Mouse (Mus musculus) C2C12 (cell line): ENCODE results near the gene Clmp. TPM values are rescaled to one million over a fixed set of nuclear protein-coding genes. Genes with fewer than 3 reads are reported as not detected.

ENCODE experiments used
- H3K27me3 ChIP-seq: one replicate; pipeline ENCODE4 v1.6.1; 2011; ENCODE audit not compliant: control insufficient read depth, insufficient read depth, insufficient read length
- H3K36me3 ChIP-seq: one replicate; pipeline ENCODE4 v1.6.1; 2011; ENCODE audit not compliant: control insufficient read depth, insufficient read depth
- H3K4me3 ChIP-seq: one replicate; pipeline ENCODE4 v1.5.1; 2011; ENCODE audit warnings: mild to moderate bottlenecking, control low read depth; ENCODE audit not compliant: poor library complexity, insufficient read depth, severe bottlenecking
- H3K79me2 ChIP-seq: one replicate; pipeline ENCODE4 v1.6.1; 2011; ENCODE audit not compliant: control insufficient read depth, insufficient read depth
- H3K79me3 ChIP-seq: one replicate; pipeline ENCODE4 v1.6.1; 2011; ENCODE audit warnings: low read depth, control low read depth
- H3ac ChIP-seq: one replicate; pipeline ENCODE3; 2011; ENCODE audit warnings: low read depth; ENCODE audit not compliant: control insufficient read depth, insufficient read length
- CEBPB ChIP-seq: IDR thresholded peaks from one replicate; pipeline ENCODE4 v1.6.1; 2011; ENCODE audit warnings: low read depth, mild to moderate bottlenecking, control low read depth, moderate library complexity
- CTCF ChIP-seq: IDR thresholded peaks from one replicate; pipeline ENCODE4 v1.5.1; 2011; ENCODE audit not compliant: control insufficient read depth, insufficient read depth, insufficient read length
- FOSL1 ChIP-seq: IDR thresholded peaks from one replicate; pipeline ENCODE4 v1.8.0; 2011; ENCODE audit warnings: mild to moderate bottlenecking, low read length; ENCODE audit not compliant: poor library complexity, insufficient read depth, severe bottlenecking
- MAX ChIP-seq: IDR thresholded peaks from one replicate; pipeline ENCODE4 v1.6.1; 2011; ENCODE audit warnings: mild to moderate bottlenecking, control low read depth
- MYOD1 ChIP-seq: IDR thresholded peaks from one replicate; pipeline ENCODE4 v1.6.1; 2011; ENCODE audit warnings: low read depth; ENCODE audit not compliant: control insufficient read depth, insufficient read length
- MYOG ChIP-seq: IDR thresholded peaks from one replicate; pipeline ENCODE4 v1.6.1; 2011; ENCODE audit not compliant: control insufficient read depth, insufficient read length; ENCODE audit errors: extremely low read depth
- USF1 ChIP-seq: IDR thresholded peaks from one replicate; pipeline ENCODE4 v1.6.1; 2011; ENCODE audit warnings: low read depth, mild to moderate bottlenecking, control low read depth, moderate library complexity
- polyA plus RNA-seq: library from polyadenylated mRNA; unstranded; fragments of >200 nt; fragmentation: generic; extraction: Trizol; gene quantifications from one replicate; pipeline ENCODE4 v1.2.1, GENCODE M21; 2012; ENCODE audit warnings: missing spikeins

The Clmp gene
- polyA plus RNA-seq, 1 experiment = 13.6 TPM

DNA sequence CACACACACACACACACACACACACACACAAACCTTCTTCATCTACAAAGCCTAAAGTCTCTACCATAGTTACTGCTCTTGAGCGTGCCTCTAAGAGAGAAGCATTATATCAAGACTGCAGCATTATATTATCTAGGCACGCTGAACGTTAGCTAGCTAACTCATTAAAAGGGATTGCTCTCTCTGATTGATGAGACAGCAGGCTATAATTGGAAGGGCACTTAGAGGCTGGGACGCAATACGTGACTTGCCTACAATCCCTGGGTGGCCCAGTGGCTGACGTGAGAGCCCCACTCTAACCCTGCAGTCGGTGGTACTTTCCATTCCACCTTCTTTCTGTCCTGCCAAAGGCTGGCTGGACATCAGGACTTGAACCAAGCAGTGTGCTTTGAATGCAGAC lies 35.1 kb downstream of the Clmp start:
- H3K79me2 ChIP-seq = no peaks in the 10 kb centered on the region
- TF ChIP-seq MAX (no peak), MYOG (no peak), CTCF (no peak), USF1 (no peak), CEBPB (no peak), FOSL1 (no peak), MYOD1 (no peak)
- no peak overlapping the region for H3K4me3 ChIP-seq
- no peaks in the 10 kb centered on the region for H3K36me3 ChIP-seq
- H3ac ChIP-seq = no peak overlapping the region
- no peaks in the 10 kb centered on the region for H3K27me3 ChIP-seq
- H3K79me3 ChIP-seq = no peaks in the 10 kb centered on the region

DNA sequence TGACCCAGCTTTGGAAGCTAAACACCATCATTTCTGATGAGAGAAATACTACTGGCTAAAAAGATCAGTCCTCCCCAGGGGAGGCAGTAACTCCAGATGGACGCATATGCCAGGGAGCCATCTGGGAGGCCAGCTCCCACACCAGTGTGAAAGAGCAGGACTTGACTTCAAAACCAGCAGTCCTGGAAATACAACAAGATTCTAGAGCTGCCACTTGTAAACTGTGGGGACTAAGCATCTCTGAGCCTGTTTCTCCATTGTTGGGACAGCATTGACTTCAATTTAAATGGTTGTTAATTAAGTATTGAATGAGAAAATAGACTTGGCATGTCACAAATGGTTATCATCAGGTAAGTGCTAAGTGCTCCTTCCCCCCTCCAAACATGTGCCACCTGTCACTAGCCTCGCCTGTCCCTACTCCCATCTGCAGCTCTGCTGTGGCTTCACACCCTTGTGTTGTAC lies 37.6 kb downstream of the Clmp start:
- no peak for TF ChIP-seq CEBPB
- no peak for TF ChIP-seq MYOD1

DNA sequence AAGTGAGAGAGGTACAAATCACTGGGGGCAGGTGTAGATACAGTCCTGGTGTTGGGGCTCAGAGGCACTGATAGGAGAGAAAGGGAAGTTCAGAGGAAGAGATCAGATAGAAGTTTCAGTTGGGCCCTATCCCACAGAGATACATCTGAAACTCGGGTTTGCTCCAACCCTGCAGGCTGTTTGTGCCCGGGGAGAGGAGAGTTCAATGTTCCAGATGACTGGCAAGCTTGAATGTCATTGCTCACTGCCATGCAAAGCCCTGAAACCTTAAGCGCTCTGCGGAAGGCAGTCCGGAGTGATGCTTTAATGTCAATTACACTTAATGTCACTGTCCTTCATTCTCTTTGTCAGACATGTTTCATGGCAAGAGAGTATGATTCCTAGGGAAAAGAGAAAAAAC lies 39.2 kb downstream of the Clmp start:
- no peak overlapping the region for H3ac ChIP-seq
- no peaks in the 10 kb centered on the region for H3K79me3 ChIP-seq
- no peak for TF ChIP-seq CTCF
- TF ChIP-seq MYOD1 = no peak
- no peak for TF ChIP-seq CEBPB
- no peak for TF ChIP-seq FOSL1
- no peak for TF ChIP-seq USF1
- TF ChIP-seq MYOG = no peak
- TF ChIP-seq MAX = no peak
- no peaks in the 10 kb centered on the region for H3K36me3 ChIP-seq
- H3K79me2 ChIP-seq = no peaks in the 10 kb centered on the region
- no peak overlapping the region for H3K4me3 ChIP-seq
- H3K27me3 ChIP-seq = no peaks in the 10 kb centered on the region

More for the DNA sequence above, 37.6 kb downstream of the Clmp start:
- Histone ChIP-seq H3K79me3 (no peaks in the 10 kb centered on the region), H3K4me3 (no peak overlapping the region), H3K27me3 (no peaks in the 10 kb centered on the region), H3K36me3 (no peaks in the 10 kb centered on the region), H3ac (no peak overlapping the region), H3K79me2 (no peaks in the 10 kb centered on the region)

DNA sequence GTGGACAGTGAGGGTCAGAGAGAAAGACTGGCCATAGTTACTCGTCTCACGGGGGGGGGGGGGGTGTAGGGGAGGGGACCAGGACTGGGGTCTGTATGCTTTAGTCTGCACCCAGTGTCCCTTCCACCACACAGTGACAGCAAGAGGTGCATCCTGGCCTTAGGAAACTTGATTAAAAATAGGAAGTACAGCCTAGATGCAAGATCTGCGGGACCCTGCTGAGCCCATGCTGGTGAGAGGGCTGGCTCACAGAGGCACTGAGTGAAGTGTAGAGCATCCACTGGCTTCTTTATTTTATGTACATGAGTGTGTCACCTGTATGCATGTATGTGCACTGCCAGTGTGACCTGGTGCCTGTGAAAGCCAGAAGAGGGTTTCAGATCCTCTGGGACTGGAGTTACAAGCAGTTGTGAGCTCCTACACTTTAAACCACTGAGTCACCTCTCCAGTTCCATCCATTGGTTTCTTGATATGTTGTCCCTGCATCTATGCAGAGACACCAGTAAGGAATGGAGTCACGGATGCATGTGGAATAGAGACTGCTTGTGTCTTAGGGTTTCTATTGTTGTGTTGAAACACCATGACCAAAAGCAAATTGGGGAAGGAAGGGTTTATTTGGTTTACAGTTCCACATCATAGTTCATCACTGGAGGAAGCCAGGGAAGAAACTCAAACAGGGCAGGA lies 41.5 kb downstream of the Clmp start:
- Histone ChIP-seq H3ac (no peak overlapping the region), H3K4me3 (no peak overlapping the region), H3K79me2 (no peaks in the 10 kb centered on the region), H3K36me3 (no peaks in the 10 kb centered on the region), H3K27me3 (no peaks in the 10 kb centered on the region), H3K79me3 (no peaks in the 10 kb centered on the region)
- TF ChIP-seq CTCF (no peak), USF1 (no peak), MYOG (no peak), CEBPB (no peak), FOSL1 (no peak), MYOD1 (no peak), MAX (no peak)

DNA sequence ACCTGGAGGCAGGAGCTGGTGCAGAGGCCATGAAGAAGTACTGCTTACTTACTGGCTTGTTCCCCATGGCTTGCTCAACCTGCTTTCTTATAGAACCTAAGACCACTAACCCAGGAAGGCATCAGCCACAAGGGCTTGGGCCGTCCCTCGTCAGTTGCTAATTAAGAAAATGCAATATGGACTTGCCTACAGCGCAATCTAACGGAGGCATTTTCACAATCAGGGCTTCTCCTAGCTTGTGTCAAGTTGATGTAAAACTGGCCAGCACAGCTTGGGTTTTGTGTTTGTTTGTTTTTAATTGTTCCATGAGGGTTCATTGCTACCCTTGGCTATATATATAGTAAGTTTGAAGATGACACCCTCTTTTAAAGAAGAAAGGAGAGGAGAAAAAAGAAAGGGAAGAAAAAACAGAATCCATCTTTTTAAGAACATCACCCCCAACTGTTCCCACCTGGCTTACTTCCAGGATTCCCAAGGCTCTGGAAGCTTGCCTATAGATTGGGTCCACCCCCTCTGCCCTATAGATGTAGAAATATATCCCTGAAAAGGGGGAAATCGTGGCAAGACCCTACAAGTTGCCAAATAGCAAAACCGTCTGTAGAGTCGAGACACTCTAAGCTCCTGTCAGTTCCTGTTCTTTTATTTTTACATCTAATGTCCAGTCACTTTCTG lies 42.2 kb downstream of the Clmp start:
- no peak for TF ChIP-seq FOSL1
- TF ChIP-seq CTCF = no peak
- TF ChIP-seq MYOD1 = no peak

DNA sequence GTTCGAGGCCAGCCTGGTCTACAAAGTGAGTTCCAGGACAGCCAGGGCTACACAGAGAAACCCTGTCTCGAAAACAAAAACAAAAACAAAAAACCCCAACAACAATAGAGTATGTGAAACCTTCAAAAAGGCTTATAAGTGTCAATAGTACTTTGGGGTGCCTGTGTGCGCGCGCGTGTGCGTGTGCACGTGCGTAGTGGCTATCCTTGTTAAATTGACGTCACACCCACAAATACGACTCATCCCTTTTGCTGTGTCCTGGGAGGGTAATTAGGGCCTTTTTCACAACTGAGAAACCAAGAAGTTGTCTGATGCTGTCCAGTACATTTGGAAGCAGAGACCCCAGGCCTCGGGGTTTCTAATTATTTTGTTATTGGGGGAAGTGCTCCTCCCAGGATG lies 44.5 kb downstream of the Clmp start:
- Histone ChIP-seq H3K79me3 (no peaks in the 10 kb centered on the region), H3K79me2 (peaks cover 13% of the 10 kb centered on the region), H3K36me3 (no peaks in the 10 kb centered on the region), H3K4me3 (no peak overlapping the region), H3ac (no peak overlapping the region), H3K27me3 (no peaks in the 10 kb centered on the region)
- TF ChIP-seq MYOG (no peak), MAX (no peak), USF1 (peak; percentile 5), FOSL1 (no peak), CTCF (no peak), MYOD1 (no peak), CEBPB (no peak)

More for the DNA sequence above, 42.2 kb downstream of the Clmp start:
- Histone ChIP-seq H3K79me3 (no peaks in the 10 kb centered on the region), H3K4me3 (no peak overlapping the region), H3K79me2 (no peaks in the 10 kb centered on the region), H3K27me3 (no peaks in the 10 kb centered on the region), H3ac (no peak overlapping the region), H3K36me3 (no peaks in the 10 kb centered on the region)
